Mouse (Mus musculus) forebrain, embryonic 11.5 days (tissue): Measurements from ENCODE around the gene Ptcra. TPM values are rescaled to one million over a fixed set of nuclear protein-coding genes. Genes with fewer than 3 reads are reported as not detected.

Source experiments
- ATAC-seq: fragments of 200-750 bp; cut with Nextera tagmentation; replicated peaks from 2 replicates; pipeline ENCODE4 v1.8.0; 2017; ENCODE audit warnings: moderate TSS enrichment; ENCODE audit not compliant: low FRiP score
- DNase-seq: peaks from one replicate; pipeline ENCODE4 v3.0.0-alpha.2; 2017; ENCODE audit warnings: low spot score
- H3K27ac ChIP-seq: fragments of 300-500 bp; sonication (generic); 2 replicates; pipeline ENCODE4 v1.5.1; 2014; ENCODE audit warnings: low read depth, low read length
- H3K27me3 ChIP-seq: fragments of 300-500 bp; sonication (generic); 2 replicates; pipeline ENCODE4 v1.6.1; 2014; ENCODE audit warnings: mild to moderate bottlenecking, low read length, mixed read lengths; ENCODE audit not compliant: control insufficient read depth, insufficient read depth
- H3K36me3 ChIP-seq: fragments of 300-500 bp; sonication (generic); 2 replicates; pipeline ENCODE4 v1.6.1; 2014; ENCODE audit warnings: mild to moderate bottlenecking, low read length, moderate library complexity, mixed read lengths; ENCODE audit not compliant: control insufficient read depth, insufficient read depth
- H3K4me1 ChIP-seq: fragments of 300-500 bp; sonication (generic); replicated peaks from 2 replicates; pipeline ENCODE4 v1.6.1; 2014; ENCODE audit warnings: low read length, mixed read lengths; ENCODE audit not compliant: control insufficient read depth, insufficient read depth
- H3K4me2 ChIP-seq: fragments of 300-500 bp; sonication (generic); 2 replicates; pipeline ENCODE4 v1.6.1; 2014; ENCODE audit warnings: low read depth, mild to moderate bottlenecking, low read length, moderate library complexity, mixed read lengths; ENCODE audit not compliant: severe bottlenecking
- H3K4me3 ChIP-seq: fragments of 300-500 bp; sonication (generic); 2 replicates; pipeline ENCODE4 v1.5.1; 2014; ENCODE audit warnings: low read depth, low read length
- H3K9ac ChIP-seq: fragments of 300-500 bp; sonication (generic); 2 replicates; pipeline ENCODE4 v1.6.1; 2014; ENCODE audit warnings: low read length
- H3K9me3 ChIP-seq: fragments of 300-500 bp; sonication (generic); 2 replicates; pipeline ENCODE4 v1.6.1; 2016; ENCODE audit warnings: low read length, mixed read lengths; ENCODE audit not compliant: control insufficient read depth
- WGBS: fragments of 180-500 bp; shearing (Covaris S2); extraction: QIAGEN DNeasy Blood & Tissue Kit; methylation state at CpG from one replicate; pipeline ENCODE4 v1.1.7; 2014; 5-methylcytosine and 5-hydroxymethylcytosine counted together
- polyA plus RNA-seq: library from polyadenylated mRNA; unstranded; fragments of >200 nt; fragmentation: Nextera tagmentation; extraction: Ambion mirVana; gene quantifications from 2 replicates; pipeline ENCODE4 v1.2.1, GENCODE M21; 2014

Ptcra gene
- polyA plus RNA-seq, 1 experiment from 2014 or later: 0.44 TPM

DNA sequence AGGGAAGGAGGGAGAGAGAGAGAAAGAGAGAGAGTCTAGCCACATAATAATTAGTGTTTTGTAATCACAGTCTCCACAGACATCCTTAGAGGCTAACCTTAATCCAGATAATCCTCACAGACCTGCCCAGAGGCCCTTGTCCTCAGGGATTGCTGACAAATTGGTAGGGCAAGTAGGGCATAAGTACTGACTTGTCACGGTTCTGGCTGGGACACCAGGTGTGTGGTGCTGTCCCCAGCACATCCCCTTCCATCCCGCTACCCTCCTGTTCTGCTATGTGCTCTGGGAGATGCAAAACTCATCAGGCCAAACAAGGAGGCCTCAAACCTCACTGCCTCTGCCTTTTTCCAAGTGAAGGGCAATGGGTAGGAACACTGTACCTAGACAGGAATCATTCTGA is 18.0 kb downstream of the Ptcra start:
- Histone ChIP-seq H3K4me1 (no peaks in the 10 kb centered on the region), H3K4me2 (no peak overlapping the region), H3K4me3 (no peak overlapping the region), H3K9ac (no peak overlapping the region), H3K27ac (no peak overlapping the region), H3K36me3 (no peaks in the 10 kb centered on the region), H3K27me3 (no peaks in the 10 kb centered on the region), H3K9me3 (no peaks in the 10 kb centered on the region)
- no peak for ATAC-seq
- WGBS: 71% methylated on average over 2 of the region's 2 CpGs
- no peak for DNase-seq

DNA sequence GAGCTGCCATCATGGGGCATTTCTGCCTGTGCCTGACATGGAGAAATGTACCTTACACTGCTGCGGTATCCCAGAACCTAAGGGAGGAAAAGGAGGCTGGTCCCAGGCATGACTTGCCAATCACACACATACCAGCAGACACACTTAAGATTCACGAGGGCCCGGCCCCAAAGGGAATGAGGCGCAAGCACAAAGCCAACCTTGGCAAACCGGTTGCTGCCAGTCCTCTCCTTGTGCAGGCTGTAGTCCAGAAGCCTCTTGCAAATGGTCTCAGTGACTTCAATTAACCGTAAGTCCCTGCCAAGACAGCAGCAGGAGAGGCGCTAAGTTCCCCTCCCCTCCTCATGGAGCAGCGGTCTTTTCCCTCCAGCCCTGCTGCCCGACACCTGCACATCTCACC is 20.5 kb downstream of the Ptcra start:
- Histone ChIP-seq H3K9ac (no peak overlapping the region), H3K4me1 (no peaks in the 10 kb centered on the region), H3K4me2 (no peak overlapping the region), H3K4me3 (no peak overlapping the region), H3K36me3 (no peaks in the 10 kb centered on the region), H3K27me3 (no peaks in the 10 kb centered on the region), H3K9me3 (no peaks in the 10 kb centered on the region), H3K27ac (no peak overlapping the region)
- 92% methylated on average over 9 of the region's 9 CpGs for WGBS
- DNase-seq (no peak), ATAC-seq (no peak)

DNA sequence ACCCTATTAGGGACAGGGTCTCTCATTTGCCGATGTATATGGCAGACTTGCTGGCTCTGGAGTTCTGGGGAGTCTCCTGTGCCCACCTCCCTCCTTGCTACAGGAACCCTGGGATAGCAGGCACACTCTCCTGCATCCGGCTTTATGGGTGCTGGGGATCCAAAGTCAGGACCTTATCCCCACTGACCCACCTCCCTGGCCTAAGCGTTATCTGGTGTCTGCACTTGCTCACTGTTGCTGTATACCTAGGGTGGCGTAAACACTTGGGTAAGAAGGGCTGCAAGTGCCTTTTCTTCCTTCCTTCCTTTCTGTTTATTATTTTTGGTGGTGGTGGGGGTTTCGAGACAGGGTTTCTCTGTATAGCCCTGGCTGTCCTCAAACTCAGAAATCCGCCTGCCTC is 22.2 kb downstream of the Ptcra start:
- Histone ChIP-seq H3K4me2 (no peak overlapping the region), H3K36me3 (no peaks in the 10 kb centered on the region), H3K4me3 (no peak overlapping the region), H3K27me3 (no peaks in the 10 kb centered on the region), H3K9me3 (no peaks in the 10 kb centered on the region), H3K27ac (no peak overlapping the region), H3K9ac (no peak overlapping the region), H3K4me1 (no peaks in the 10 kb centered on the region)
- no peak for DNase-seq
- WGBS: 91% methylated on average over 6 of the region's 6 CpGs
- ATAC-seq: no peak

DNA sequence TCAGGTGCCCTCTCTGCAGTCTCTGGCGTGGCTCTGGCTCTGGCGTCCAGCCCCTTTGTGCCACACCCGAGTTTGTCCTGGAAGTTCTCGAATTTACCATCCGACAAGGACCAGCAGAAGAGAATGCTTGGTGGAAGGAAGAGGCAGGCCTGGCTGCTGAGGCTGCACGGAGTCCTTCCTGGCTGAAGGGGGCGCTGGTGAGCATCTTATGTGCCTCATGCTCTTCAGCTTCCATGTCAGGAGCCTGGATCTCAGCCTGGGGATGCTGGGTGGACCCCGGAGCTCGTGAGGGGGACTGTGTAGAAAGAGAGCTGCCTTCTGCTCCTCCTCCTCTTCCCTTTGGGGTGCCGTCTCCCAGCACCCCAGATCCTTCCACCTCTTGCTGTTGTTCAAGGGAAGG is 27.4 kb downstream of the Ptcra start:
- H3K9me3 ChIP-seq: no peaks in the 10 kb centered on the region
- H3K27me3 ChIP-seq: no peaks in the 10 kb centered on the region
- H3K36me3 ChIP-seq: no peaks in the 10 kb centered on the region; the same call in 1 of the 2 replicates
- no peak overlapping the region for H3K4me2 ChIP-seq
- 58% methylated on average over 10 of the region's 10 CpGs for WGBS
- H3K27ac ChIP-seq: no peak overlapping the region
- H3K4me1 ChIP-seq: no peaks in the 10 kb centered on the region
- no peak overlapping the region for H3K9ac ChIP-seq
- ATAC-seq: no peak
- no peak overlapping the region for H3K4me3 ChIP-seq
- peak; percentile 76 for DNase-seq

DNA sequence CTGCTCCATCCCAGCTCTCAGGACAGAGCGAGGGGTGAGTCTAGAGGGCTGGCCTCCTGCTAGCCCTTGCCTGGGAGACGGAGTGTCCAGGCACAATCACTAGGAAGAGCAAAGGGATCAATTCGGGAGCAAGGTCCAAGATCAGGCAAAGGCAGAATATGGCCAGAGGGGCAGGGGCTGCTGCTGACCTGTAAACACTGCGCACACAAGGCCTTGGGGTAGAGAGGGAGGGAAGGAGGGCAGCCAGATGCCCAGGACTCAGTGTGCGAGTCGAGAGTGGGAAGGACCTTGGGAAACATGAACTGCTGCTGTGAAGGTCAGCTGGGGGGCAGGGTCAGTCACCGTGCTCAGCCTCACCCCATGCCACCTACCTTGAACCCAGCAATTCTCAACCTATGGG is 28.2 kb downstream of the Ptcra start:
- Histone ChIP-seq H3K9me3 (no peaks in the 10 kb centered on the region), H3K27me3 (no peaks in the 10 kb centered on the region), H3K4me3 (no peak overlapping the region), H3K9ac (no peak overlapping the region), H3K4me1 (no peaks in the 10 kb centered on the region), H3K4me2 (no peak overlapping the region), H3K27ac (no peak overlapping the region), H3K36me3 (no peaks in the 10 kb centered on the region; the same call in 1 of the 2 replicates)
- 93% methylated on average over 7 of the region's 7 CpGs for WGBS
- DNase-seq: no peak
- no peak for ATAC-seq

DNA sequence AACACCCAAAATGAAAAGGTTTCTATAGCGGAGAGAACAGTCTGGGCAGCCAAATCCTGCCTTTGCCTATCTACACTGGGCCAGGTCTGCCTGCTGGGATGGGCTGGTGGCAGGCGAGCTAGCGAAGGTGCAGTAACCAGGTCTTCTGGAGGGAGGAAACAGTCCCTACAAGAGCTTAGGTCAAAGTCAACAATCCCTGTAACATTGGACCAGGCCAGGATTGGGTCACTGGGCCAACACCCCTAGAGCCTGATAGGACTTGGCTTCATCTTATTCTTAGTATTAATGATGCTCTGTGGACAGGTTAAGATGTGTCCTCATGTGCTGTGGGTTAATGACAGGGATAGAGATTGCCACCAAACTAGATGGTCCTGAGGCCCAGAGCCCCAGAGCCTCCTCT is 29.5 kb downstream of the Ptcra start:
- H3K4me1 ChIP-seq: no peaks in the 10 kb centered on the region
- no peak overlapping the region for H3K4me2 ChIP-seq
- no peaks in the 10 kb centered on the region; the same call in 1 of the 2 replicates for H3K36me3 ChIP-seq
- DNase-seq: no peak
- H3K4me3 ChIP-seq: no peak overlapping the region
- H3K27ac ChIP-seq: no peak overlapping the region
- WGBS: 96% methylated on average over 3 of the region's 3 CpGs
- H3K9ac ChIP-seq: no peak overlapping the region
- peaks cover 3% of the 10 kb centered on the region; the same call in 1 of the 2 replicates for H3K27me3 ChIP-seq
- ATAC-seq: no peak
- H3K9me3 ChIP-seq: no peaks in the 10 kb centered on the region

DNA sequence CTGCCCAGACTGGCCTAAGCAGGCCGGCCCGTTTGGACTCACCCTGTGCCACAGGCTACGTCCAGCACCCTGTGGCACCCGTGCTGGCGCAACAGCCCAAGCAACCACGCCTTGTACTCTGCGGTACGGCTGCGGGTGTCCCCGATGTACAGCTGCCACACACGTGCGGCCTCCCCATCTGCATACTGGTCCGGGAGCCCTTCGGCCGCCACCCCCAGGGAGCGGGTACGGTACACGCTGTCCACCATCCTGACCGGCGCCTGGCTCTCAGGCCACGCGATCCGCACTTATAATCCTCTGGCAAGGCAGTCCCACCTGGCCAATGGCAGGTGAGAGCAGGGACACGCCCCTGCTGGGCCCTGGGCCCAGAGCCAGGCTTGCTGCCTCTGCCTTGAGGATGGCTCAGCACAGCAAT is 34.6 kb downstream of the Ptcra start, which contains the start of gene Gnmt:
Gnmt (minus strand) TSS at position 265 of the 415 bp plus-strand sequence.
- Histone ChIP-seq H3K4me3 (no peak within 1 kb of the TSS), H3K27ac (no peak within 1 kb of the TSS), H3K9me3 (no peaks in the 10 kb centered on the region), H3K4me1 (no peaks in the 10 kb centered on the region), H3K36me3 (no peaks in the 10 kb centered on the region), H3K27me3 (peaks cover 6% of the 10 kb centered on the region), H3K9ac (no peak within 1 kb of the TSS), H3K4me2 (no peak within 1 kb of the TSS)
- 0 out of 2 replicates have a peak, but pooled peaks have one; percentile 33 for ATAC-seq
- WGBS: 16% methylated on average over 24 of the region's 24 CpGs
- DNase-seq: no peak

DNA sequence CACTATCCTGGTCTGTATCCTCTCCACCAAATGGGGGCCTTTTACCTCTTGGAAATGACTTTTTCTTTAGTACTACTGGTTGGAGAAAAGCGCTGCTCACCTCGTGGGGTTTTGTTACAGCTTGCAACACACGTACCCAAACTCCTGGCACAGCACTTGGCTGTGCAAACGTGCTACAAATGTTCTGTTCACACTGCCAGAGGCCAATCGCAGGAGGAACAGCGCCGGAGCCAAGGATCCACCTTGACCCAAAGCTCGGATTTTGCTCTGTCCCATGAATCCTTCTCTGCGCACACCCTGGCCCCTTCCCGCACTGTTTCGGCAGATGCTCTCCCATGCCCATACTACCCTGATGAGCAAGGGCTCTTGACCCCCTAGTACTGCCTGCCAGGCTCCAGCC is 35.0 kb downstream of the Ptcra start:
- DNase-seq: no peak
- H3K27ac ChIP-seq: no peak overlapping the region
- H3K4me1 ChIP-seq: no peaks in the 10 kb centered on the region
- no peak for ATAC-seq
- H3K27me3 ChIP-seq: peaks cover 6% of the 10 kb centered on the region
- H3K9ac ChIP-seq: no peak overlapping the region
- H3K9me3 ChIP-seq: no peaks in the 10 kb centered on the region
- H3K4me3 ChIP-seq: no peak overlapping the region
- WGBS: 53% methylated on average over 11 of the region's 11 CpGs
- no peaks in the 10 kb centered on the region for H3K36me3 ChIP-seq
- H3K4me2 ChIP-seq: no peak overlapping the region

DNA sequence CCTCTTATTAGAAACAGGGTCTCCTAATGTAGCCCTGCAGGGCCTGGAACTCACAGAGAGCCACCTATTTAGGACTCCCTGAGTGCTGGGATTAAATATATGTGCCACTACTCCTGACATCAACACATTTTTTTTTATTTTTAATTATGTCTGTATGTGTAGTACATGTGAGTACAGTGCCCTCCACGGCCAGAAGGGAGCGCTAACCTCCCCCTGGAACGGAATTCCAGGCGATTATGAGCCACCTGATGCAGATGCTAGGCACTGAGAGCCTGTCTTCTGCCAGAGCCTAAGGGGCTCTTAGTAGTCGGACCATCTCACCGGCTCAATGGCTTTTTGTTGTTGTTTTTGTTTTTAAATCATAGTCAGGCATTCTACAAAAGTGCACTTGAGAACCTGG is 35.5 kb downstream of the Ptcra start:
- H3K4me1 ChIP-seq: no peaks in the 10 kb centered on the region
- ATAC-seq (no peak), DNase-seq (no peak)
- H3K27me3 ChIP-seq: peaks cover 6% of the 10 kb centered on the region
- H3K36me3 ChIP-seq: no peaks in the 10 kb centered on the region
- H3K27ac ChIP-seq: no peak overlapping the region
- WGBS: 39% methylated on average over 6 of the region's 6 CpGs
- H3K4me3 ChIP-seq: no peak overlapping the region
- no peak overlapping the region for H3K4me2 ChIP-seq
- H3K9me3 ChIP-seq: no peaks in the 10 kb centered on the region
- no peak overlapping the region for H3K9ac ChIP-seq
